Mouse (Mus musculus) kidney, adult 10 weeks (tissue): Measurements from ENCODE around the gene Commd9. TPM values are rescaled to one million over a fixed set of nuclear protein-coding genes. Genes with fewer than 3 reads are reported as not detected.

Source experiments
- polyA plus RNA-seq: library from polyadenylated mRNA; stranded (reverse); fragments of 350-450 nt; fragmentation: Illumina TruSeq; extraction: RNeasy Lipid Tissue Mini Kit (QIAGEN cat#74804); gene quantifications from one replicate; pipeline ENCODE4 v1.2.3, GENCODE M21; 2014; ENCODE audit warnings: low read depth, low replicate concordance

Commd9 gene
- 0.65 TPM for polyA plus RNA-seq

DNA sequence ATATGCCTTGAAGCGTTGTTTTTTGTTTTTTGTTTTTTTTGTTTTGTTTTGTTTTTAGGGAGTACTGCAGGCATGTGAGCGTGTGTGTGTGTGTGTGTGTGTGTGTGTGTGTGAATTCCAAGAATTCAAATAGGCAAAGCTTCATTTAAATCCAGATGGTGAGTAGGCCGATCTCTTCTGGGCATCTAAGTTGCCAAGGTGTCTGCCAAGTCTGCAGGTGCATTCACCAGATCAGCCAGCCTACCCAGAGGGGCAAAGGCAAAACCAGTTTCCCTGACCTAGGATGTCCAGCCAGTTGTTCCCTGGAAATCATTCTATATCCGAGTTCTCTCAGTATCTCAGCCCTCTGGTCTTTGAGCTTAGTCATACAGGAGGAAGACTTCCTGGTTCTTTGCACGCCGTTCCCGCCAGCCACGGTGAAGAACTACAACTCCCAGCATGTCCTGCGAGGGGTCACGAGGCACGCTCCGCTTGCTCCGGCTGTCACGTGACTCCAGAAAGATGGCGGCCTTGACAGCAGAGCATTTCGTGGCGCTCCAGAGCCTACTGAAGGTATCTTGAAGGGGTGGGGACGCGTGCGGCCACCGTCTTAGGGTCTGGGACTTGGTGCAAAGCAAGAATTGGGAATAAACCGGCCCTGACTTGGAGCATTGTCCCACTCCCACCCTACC, at the start of gene Commd9:
TSS of gene Commd9 (plus strand) at position 480 of the 671 bp plus-strand sequence.

DNA sequence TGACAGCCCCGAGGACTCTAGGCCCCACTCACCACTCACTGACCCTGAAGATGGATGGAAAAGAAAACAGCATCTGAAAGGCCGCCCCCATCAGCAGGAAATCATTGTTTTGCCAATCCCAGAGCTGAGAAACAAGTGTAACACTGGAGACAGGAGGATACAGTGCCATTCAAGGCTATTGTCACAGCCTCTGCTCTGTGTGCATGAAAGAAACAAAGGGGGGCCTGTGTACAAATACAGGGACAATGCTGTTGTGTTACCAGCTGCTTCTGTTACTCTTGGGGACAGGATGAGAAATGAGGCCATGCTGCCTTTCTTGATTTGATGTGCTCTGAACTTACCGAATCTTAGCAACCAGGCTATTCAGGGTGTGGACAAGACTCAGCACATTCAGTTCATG, 3.0 kb upstream of the Commd9 start, which contains the start of gene Prr5l:
TSS of gene Prr5l (minus strand) at position 30 of the 400 bp plus-strand sequence.

Other genes starting within 250 kb of the Commd9 start
- not detected for gene Rag1, start 236.7 kb upstream of the Commd9 start, polyA plus RNA-seq
- gene B230118H07Rik, start 236.7 kb upstream of the Commd9 start, polyA plus RNA-seq, result 222 TPM
- gene Traf6, start 207.8 kb upstream of the Commd9 start, polyA plus RNA-seq, result 24.2 TPM
- gene Prr5l, start 3.2 kb upstream of the Commd9 start, polyA plus RNA-seq, result 2.8 TPM